Mouse (Mus musculus): ENCODE results near the gene Plekhg6. TPM values are rescaled to one million over a fixed set of nuclear protein-coding genes. Genes with fewer than 3 reads are reported as not detected.

Gene Plekhg6
- polyA plus RNA-seq, 1 experiment from 2014 or later: 0.47 TPM

GRCm38 (mm10) chr6:125351368-125352045 is 29.1 kb downstream of the Plekhg6 start:
- H3K4me3 ChIP-seq: peak overlapping the region; percentile 78; the same call in 1 of the 2 replicates
- no peak overlapping the region for H3K9ac ChIP-seq
- H3K36me3 ChIP-seq: no peaks in the 10 kb centered on the region
- no peaks in the 10 kb centered on the region for H3K27me3 ChIP-seq
- peak overlapping the region; percentile 87 for H3K4me2 ChIP-seq (replicated peaks)
- no peak for ATAC-seq (ENCODE audit: insufficient number of reproducible peaks, insufficient read depth, low FRiP score, low TSS enrichment)
- H3K27ac ChIP-seq: no peak overlapping the region
- H3K4me1 ChIP-seq: peaks cover 55% of the 10 kb centered on the region
- WGBS: 76% methylated on average over 8 of the region's 8 CpGs
- no peaks in the 10 kb centered on the region for H3K9me3 ChIP-seq

GRCm38 (mm10) chr6:125350995-125351324 is 29.6 kb downstream of the Plekhg6 start:
- Histone ChIP-seq H3K9me3 (no peaks in the 10 kb centered on the region), H3K4me1 (peaks cover 50% of the 10 kb centered on the region), H3K4me2 (replicated peaks) (peak overlapping the region; percentile 87), H3K9ac (peak overlapping the region; percentile 83), H3K4me3 (peak overlapping the region; percentile 78), H3K36me3 (no peaks in the 10 kb centered on the region), H3K27ac (peak overlapping the region; percentile 88; the same call in 1 of the 2 replicates), H3K27me3 (no peaks in the 10 kb centered on the region)
- 80% methylated on average over 2 of the region's 2 CpGs for WGBS
- no peak for ATAC-seq (ENCODE audit: insufficient number of reproducible peaks, insufficient read depth, low FRiP score, low TSS enrichment)

- Histone ChIP-seq H3K4me2 (replicated peaks) (peak overlapping the region; percentile 87), H3K4me3 (peak overlapping the region; percentile 78), H3K9me3 (no peaks in the 10 kb centered on the region), H3K36me3 (no peaks in the 10 kb centered on the region), H3K9ac (peak overlapping the region; percentile 83), H3K27ac (peak overlapping the region; percentile 88), H3K4me1 (peaks cover 44% of the 10 kb centered on the region), H3K27me3 (no peaks in the 10 kb centered on the region)
- 1% methylated on average over 20 of the region's 20 CpGs for WGBS
- peak; percentile 29; the same call in 1 of the 2 replicates for ATAC-seq (ENCODE audit: insufficient number of reproducible peaks, insufficient read depth, low FRiP score, low TSS enrichment)
Measured at GRCm38 (mm10) chr6:125350231-125350994, 30.2 kb downstream of the Plekhg6 start.

- under 1% methylated on average over 25 of the region's 27 CpGs for WGBS
- Histone ChIP-seq H3K9me3 (no peaks in the 10 kb centered on the region), H3K27me3 (no peaks in the 10 kb centered on the region), H3K4me1 (peaks cover 37% of the 10 kb centered on the region), H3K4me2 (replicated peaks) (peak overlapping the region; percentile 87), H3K4me3 (peak overlapping the region; percentile 78), H3K36me3 (no peaks in the 10 kb centered on the region), H3K9ac (peak overlapping the region; percentile 83), H3K27ac (peak overlapping the region; percentile 88)
- peak; percentile 85 for ATAC-seq (ENCODE audit: insufficient number of reproducible peaks, insufficient read depth, low FRiP score, low TSS enrichment)
Measured at GRCm38 (mm10) chr6:125349575-125350230, 30.9 kb downstream of the Plekhg6 start.

GRCm38 (mm10) chr6:125348721-125349574 is 31.6 kb downstream of the Plekhg6 start, which contains the start of gene Tnfrsf1a:
TSS of gene Tnfrsf1a (plus strand) at chr6:125349362.
- Histone ChIP-seq H3K4me2 (replicated peaks) (peak within 1 kb of the TSS; percentile 87), H3K27ac (peak within 1 kb of the TSS; percentile 88), H3K9ac (peak within 1 kb of the TSS; percentile 83), H3K36me3 (no peaks in the 10 kb centered on the region), H3K4me3 (peak within 1 kb of the TSS; percentile 78), H3K9me3 (no peaks in the 10 kb centered on the region), H3K27me3 (no peaks in the 10 kb centered on the region), H3K4me1 (peaks cover 30% of the 10 kb centered on the region)
- ATAC-seq (ENCODE audit: insufficient number of reproducible peaks, insufficient read depth, low FRiP score, low TSS enrichment): no peak
- WGBS: 5% methylated on average over 22 of the region's 22 CpGs

GRCm38 (mm10) chr6:125346029-125346428 is 34.6 kb downstream of the Plekhg6 start:
- ATAC-seq (ENCODE audit: insufficient number of reproducible peaks, insufficient read depth, low FRiP score, low TSS enrichment): no peak
- Histone ChIP-seq H3K27me3 (no peaks in the 10 kb centered on the region), H3K4me1 (peaks cover 26% of the 10 kb centered on the region), H3K9ac (no peak overlapping the region), H3K27ac (no peak overlapping the region), H3K4me3 (no peak overlapping the region), H3K36me3 (no peaks in the 10 kb centered on the region), H3K4me2 (replicated peaks) (no peak overlapping the region), H3K9me3 (no peaks in the 10 kb centered on the region)
- WGBS: 59% methylated on average over 2 of the region's 2 CpGs

GRCm38 (mm10) chr6:125345625-125346024 is 35.0 kb downstream of the Plekhg6 start:
- no peaks in the 10 kb centered on the region for H3K27me3 ChIP-seq
- H3K9me3 ChIP-seq: no peaks in the 10 kb centered on the region
- 63% methylated on average over 1 of the region's 1 CpGs for WGBS
- no peak overlapping the region for H3K4me2 ChIP-seq (replicated peaks)
- ATAC-seq (ENCODE audit: insufficient number of reproducible peaks, insufficient read depth, low FRiP score, low TSS enrichment): no peak
- no peak overlapping the region for H3K4me3 ChIP-seq
- H3K4me1 ChIP-seq: peaks cover 26% of the 10 kb centered on the region
- H3K27ac ChIP-seq: no peak overlapping the region
- H3K36me3 ChIP-seq: no peaks in the 10 kb centered on the region
- H3K9ac ChIP-seq: no peak overlapping the region

- ATAC-seq (ENCODE audit: insufficient number of reproducible peaks, insufficient read depth, low FRiP score, low TSS enrichment): no peak
- H3K27me3 ChIP-seq: no peaks in the 10 kb centered on the region
- no peak overlapping the region for H3K27ac ChIP-seq
- no peak overlapping the region for H3K4me2 ChIP-seq (replicated peaks)
- no peak overlapping the region for H3K4me3 ChIP-seq
- 58% methylated on average over 4 of the region's 4 CpGs for WGBS
- no peak overlapping the region for H3K9ac ChIP-seq
- H3K4me1 ChIP-seq: peaks cover 33% of the 10 kb centered on the region
- H3K36me3 ChIP-seq: no peaks in the 10 kb centered on the region
- H3K9me3 ChIP-seq: no peaks in the 10 kb centered on the region
Measured at GRCm38 (mm10) chr6:125344866-125345265, 35.7 kb downstream of the Plekhg6 start.

- no peaks in the 10 kb centered on the region for H3K36me3 ChIP-seq
- peaks cover 31% of the 10 kb centered on the region for H3K4me1 ChIP-seq
- no peak for ATAC-seq (ENCODE audit: insufficient number of reproducible peaks, insufficient read depth, low FRiP score, low TSS enrichment)
- H3K4me3 ChIP-seq: no peak overlapping the region
- no peak overlapping the region for H3K9ac ChIP-seq
- no peak overlapping the region for H3K27ac ChIP-seq
- no peaks in the 10 kb centered on the region for H3K9me3 ChIP-seq
- H3K27me3 ChIP-seq: no peaks in the 10 kb centered on the region
- H3K4me2 ChIP-seq (replicated peaks): no peak overlapping the region
- 30% methylated on average over 8 of the region's 8 CpGs for whole genome bisulfite sequencing
Measured at GRCm38 (mm10) chr6:125344084-125344483, 36.5 kb downstream of the Plekhg6 start.

GRCm38 (mm10) chr6:125342198-125342597 is 38.4 kb downstream of the Plekhg6 start:
- no peak overlapping the region for H3K9ac ChIP-seq
- no peak overlapping the region for H3K4me2 ChIP-seq (replicated peaks)
- no peak overlapping the region for H3K27ac ChIP-seq
- no peaks in the 10 kb centered on the region for H3K27me3 ChIP-seq
- H3K9me3 ChIP-seq: no peaks in the 10 kb centered on the region
- no peak for ATAC-seq (ENCODE audit: insufficient number of reproducible peaks, insufficient read depth, low FRiP score, low TSS enrichment)
- H3K4me3 ChIP-seq: no peak overlapping the region
- H3K4me1 ChIP-seq: peaks cover 23% of the 10 kb centered on the region; the same call in 1 of the 2 replicates
- H3K36me3 ChIP-seq: no peaks in the 10 kb centered on the region
- 73% methylated on average over 3 of the region's 3 CpGs for WGBS

GRCm38 (mm10) chr6:125340244-125340643 is 40.3 kb downstream of the Plekhg6 start:
- Histone ChIP-seq H3K36me3 (no peaks in the 10 kb centered on the region), H3K9me3 (no peaks in the 10 kb centered on the region), H3K4me3 (no peak overlapping the region), H3K27ac (peak overlapping the region; percentile 54), H3K4me1 (peaks cover 23% of the 10 kb centered on the region; the same call in 1 of the 2 replicates), H3K27me3 (no peaks in the 10 kb centered on the region), H3K4me2 (replicated peaks) (no peak overlapping the region), H3K9ac (no peak overlapping the region)
- ATAC-seq (ENCODE audit: insufficient number of reproducible peaks, insufficient read depth, low FRiP score, low TSS enrichment): no peak
- 62% methylated on average over 5 of the region's 5 CpGs for WGBS
